Mouse (Mus musculus) lung, embryonic 14.5 days (tissue): ENCODE results near the gene Rab40c. TPM values are rescaled to one million over a fixed set of nuclear protein-coding genes. Genes with fewer than 3 reads are reported as not detected.

ENCODE experiments used
- ATAC-seq: fragments of 200-750 bp; cut with Nextera tagmentation; 2 replicates; pipeline ENCODE4 v1.8.0; 2017; ENCODE audit warnings: mild to moderate bottlenecking, moderate TSS enrichment, moderate library complexity; ENCODE audit not compliant: insufficient read depth
- DNase-seq: peaks from one replicate; pipeline ENCODE4 v3.0.0-alpha.2; 2015
- H3K27ac ChIP-seq: fragments of 300-500 bp; sonication (generic); 2 replicates; pipeline ENCODE4 v1.5.1; 2014; ENCODE audit warnings: low read depth, mild to moderate bottlenecking, moderate library complexity
- H3K27me3 ChIP-seq: fragments of 300-500 bp; sonication (generic); 2 replicates; pipeline ENCODE4 v1.6.1; 2014; ENCODE audit warnings: low read length, control low read depth; ENCODE audit not compliant: insufficient read depth
- H3K36me3 ChIP-seq: fragments of 300-500 bp; sonication (generic); 2 replicates; pipeline ENCODE4 v1.6.1; 2014; ENCODE audit warnings: control low read depth; ENCODE audit not compliant: insufficient read depth
- H3K4me1 ChIP-seq: fragments of 300-500 bp; sonication (generic); 2 replicates; pipeline ENCODE4 v1.6.1; 2014; ENCODE audit warnings: antibody characterized with exemption, control low read depth; ENCODE audit not compliant: insufficient read depth
- H3K4me2 ChIP-seq: fragments of 300-500 bp; sonication (generic); 2 replicates; pipeline ENCODE4 v1.6.1; 2014; ENCODE audit warnings: mild to moderate bottlenecking
- H3K4me3 ChIP-seq: fragments of 300-500 bp; sonication (generic); 2 replicates; pipeline ENCODE4 v1.5.1; 2014; ENCODE audit warnings: low read depth, low read length
- H3K9ac ChIP-seq: fragments of 300-500 bp; sonication (generic); 2 replicates; pipeline ENCODE4 v1.6.1; 2014
- H3K9me3 ChIP-seq: fragments of 300-500 bp; sonication (generic); 2 replicates; pipeline ENCODE4 v1.6.1; 2016; ENCODE audit warnings: low read depth, low read length, control low read depth
- CTCF ChIP-seq: IDR thresholded peaks from 2 replicates; pipeline ENCODE4 v1.5.1; 2016; ENCODE audit warnings: antibody characterized with exemption, low read depth
- WGBS: fragments of 180-500 bp; shearing (Covaris S2); extraction: QIAGEN DNeasy Blood & Tissue Kit; methylation state at CpG from one replicate; pipeline ENCODE4 v1.1.7; 2014; 5-methylcytosine and 5-hydroxymethylcytosine counted together
- polyA plus RNA-seq: library from polyadenylated mRNA; unstranded; fragments of >200 nt; fragmentation: Nextera tagmentation; extraction: Ambion mirVana; gene quantifications from 2 replicates; pipeline ENCODE4 v1.2.1, GENCODE M21; 2014

Gene Rab40c
- polyA plus RNA-seq, 1 experiment from 2014 or later, result 15.4 TPM

DNA sequence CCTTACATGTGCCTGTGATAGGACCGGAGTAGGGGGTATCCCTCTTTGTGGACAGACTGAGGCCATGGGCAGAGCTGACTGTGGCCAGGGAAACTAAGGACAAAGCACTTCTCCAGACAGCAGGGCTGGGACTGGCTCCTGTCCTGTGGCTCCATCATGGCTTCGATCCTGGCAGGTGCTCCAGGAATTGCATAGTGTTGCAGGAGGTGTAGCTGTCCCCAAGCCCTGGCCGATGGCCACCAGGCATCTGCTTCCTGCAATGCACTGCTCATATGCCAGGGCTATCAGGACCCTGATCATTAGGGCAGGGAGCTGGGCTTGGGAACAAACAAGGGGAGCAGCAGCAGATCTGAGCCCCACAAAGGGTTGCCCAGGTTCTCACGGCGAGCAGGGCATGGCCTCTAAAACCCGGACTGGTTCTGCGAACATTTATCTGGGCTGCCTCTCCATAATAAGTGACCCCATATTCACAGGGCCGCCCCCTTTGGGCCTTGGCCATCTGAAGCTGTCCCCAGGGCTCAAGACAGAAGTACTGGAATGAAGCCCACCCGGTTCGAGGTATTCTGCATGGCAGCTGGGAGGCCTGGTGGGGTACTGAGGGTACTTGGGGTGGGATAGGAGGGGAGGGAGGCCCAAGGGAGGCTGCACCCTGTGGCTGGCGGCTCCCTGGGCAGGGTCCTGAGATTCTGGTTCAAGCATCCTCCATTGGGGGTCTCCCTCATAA is 39.4 kb upstream of the Rab40c start:
- no peaks in the 10 kb centered on the region for H3K9me3 ChIP-seq
- no peak overlapping the region for H3K4me3 ChIP-seq
- no peaks in the 10 kb centered on the region for H3K27me3 ChIP-seq
- H3K36me3 ChIP-seq, result peaks cover 52% of the 10 kb centered on the region
- TF ChIP-seq CTCF, result no peak
- WGBS, result 89% methylated on average over 11 of the region's 11 CpGs
- no peak overlapping the region for H3K4me2 ChIP-seq
- no peak for DNase-seq
- no peak overlapping the region for H3K27ac ChIP-seq
- H3K4me1 ChIP-seq, result no peaks in the 10 kb centered on the region
- no peak for ATAC-seq
- no peak overlapping the region for H3K9ac ChIP-seq

- peaks cover 49% of the 10 kb centered on the region for H3K36me3 ChIP-seq
- TF ChIP-seq CTCF, result no peak
- no peak overlapping the region for H3K27ac ChIP-seq
- ATAC-seq, result no peak
- H3K4me2 ChIP-seq, result no peak overlapping the region
- no peaks in the 10 kb centered on the region for H3K9me3 ChIP-seq
- no peaks in the 10 kb centered on the region for H3K4me1 ChIP-seq
- H3K27me3 ChIP-seq, result peaks cover 11% of the 10 kb centered on the region
- no peak overlapping the region for H3K9ac ChIP-seq
- no peak for DNase-seq
- WGBS, result 82% methylated on average over 14 of the region's 14 CpGs
- no peak overlapping the region for H3K4me3 ChIP-seq
Observed at GRCm38 (mm10) chr17:25957586-25958051, 38.1 kb upstream of the Rab40c start.

DNA sequence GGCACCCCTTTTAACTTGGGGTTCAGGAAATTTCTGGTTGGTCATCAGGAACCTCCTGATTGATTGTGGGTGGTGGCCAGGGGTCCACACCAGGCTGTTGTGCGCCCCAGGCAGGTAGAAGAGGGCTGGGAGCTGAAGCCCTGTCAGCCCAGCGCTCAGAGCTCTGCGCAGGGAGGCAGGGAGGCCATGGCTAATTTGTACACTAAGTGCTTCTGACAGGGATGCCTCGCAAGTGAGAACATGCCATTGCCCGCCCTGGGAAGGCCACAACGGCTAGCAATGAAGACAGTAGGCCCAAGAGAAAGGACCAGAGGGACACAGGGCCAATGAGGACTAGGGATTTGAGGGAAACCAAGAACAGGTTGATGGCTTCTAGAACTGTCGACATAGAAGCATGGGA is 37.1 kb upstream of the Rab40c start:
- Histone ChIP-seq H3K4me1 (no peaks in the 10 kb centered on the region), H3K9me3 (no peaks in the 10 kb centered on the region), H3K4me3 (no peak overlapping the region), H3K4me2 (no peak overlapping the region), H3K27ac (no peak overlapping the region), H3K27me3 (peaks cover 21% of the 10 kb centered on the region), H3K36me3 (peaks cover 44% of the 10 kb centered on the region), H3K9ac (no peak overlapping the region)
- DNase-seq, result no peak
- no peak for ATAC-seq
- no peak for TF ChIP-seq CTCF
- whole genome bisulfite sequencing, result 76% methylated on average over 7 of the region's 7 CpGs

- WGBS, result 69% methylated on average over 7 of the region's 7 CpGs
- no peak overlapping the region for H3K9ac ChIP-seq
- H3K9me3 ChIP-seq, result no peaks in the 10 kb centered on the region
- H3K4me3 ChIP-seq, result no peak overlapping the region
- no peak for TF ChIP-seq CTCF
- ATAC-seq (no peak), DNase-seq (no peak)
- H3K4me2 ChIP-seq, result no peak overlapping the region
- H3K4me1 ChIP-seq, result no peaks in the 10 kb centered on the region
- peaks cover 40% of the 10 kb centered on the region for H3K36me3 ChIP-seq
- H3K27ac ChIP-seq, result no peak overlapping the region
- H3K27me3 ChIP-seq, result peaks cover 25% of the 10 kb centered on the region
Observed at GRCm38 (mm10) chr17:25956201-25956600, 36.7 kb upstream of the Rab40c start.

DNA sequence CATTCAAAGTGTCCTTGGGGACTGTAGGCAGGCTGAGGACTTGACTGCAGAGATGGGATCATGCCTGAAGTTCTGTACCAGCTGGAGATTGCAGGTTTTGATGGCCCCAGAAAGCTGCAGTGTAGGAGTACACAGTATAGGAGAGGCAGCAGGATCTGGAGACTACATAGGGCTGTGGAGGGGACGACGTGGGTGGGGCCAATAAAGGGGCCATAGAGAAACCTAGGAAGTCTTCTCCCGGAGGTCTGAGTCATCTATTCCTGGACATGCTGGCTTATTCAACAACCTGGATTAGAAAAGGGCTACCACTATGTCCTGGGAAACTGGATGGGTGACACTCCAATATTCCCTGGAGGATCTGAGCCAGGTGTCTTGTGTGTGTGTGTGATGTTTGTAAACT is 36.2 kb upstream of the Rab40c start:
- Histone ChIP-seq H3K4me1 (no peaks in the 10 kb centered on the region), H3K36me3 (peaks cover 37% of the 10 kb centered on the region), H3K27me3 (peaks cover 29% of the 10 kb centered on the region), H3K4me2 (no peak overlapping the region), H3K9ac (no peak overlapping the region), H3K9me3 (no peaks in the 10 kb centered on the region), H3K27ac (no peak overlapping the region), H3K4me3 (no peak overlapping the region)
- no peak for DNase-seq
- TF ChIP-seq CTCF, result no peak
- no peak for ATAC-seq
- 53% methylated on average over 3 of the region's 3 CpGs for WGBS

DNA sequence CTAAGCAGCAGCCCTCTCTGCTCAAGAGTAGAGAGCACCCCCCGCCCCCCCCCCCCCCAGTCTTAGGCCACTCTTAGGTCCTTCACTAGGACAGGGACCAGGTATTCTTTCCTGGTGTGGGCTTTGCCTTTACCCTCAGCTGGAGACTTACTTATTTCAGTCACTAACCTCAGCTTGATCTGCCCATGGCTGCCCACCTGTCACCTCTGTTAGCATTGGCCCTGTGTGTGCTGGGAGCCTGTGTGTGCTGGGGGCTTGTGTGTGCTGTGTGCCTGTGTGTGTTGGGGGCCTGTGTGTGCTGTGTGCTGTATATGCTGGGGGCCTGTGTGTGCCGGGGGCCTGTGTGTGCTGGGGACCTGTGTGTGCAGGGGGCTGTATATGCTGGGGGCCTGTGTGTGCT is 35.1 kb upstream of the Rab40c start:
- Histone ChIP-seq H3K27ac (no peak overlapping the region), H3K4me1 (no peaks in the 10 kb centered on the region), H3K9me3 (no peaks in the 10 kb centered on the region), H3K9ac (no peak overlapping the region), H3K4me3 (no peak overlapping the region), H3K36me3 (peaks cover 26% of the 10 kb centered on the region), H3K4me2 (no peak overlapping the region), H3K27me3 (peaks cover 40% of the 10 kb centered on the region)
- 67% methylated on average over 2 of the region's 2 CpGs for WGBS
- DNase-seq, result no peak
- no peak for ATAC-seq
- TF ChIP-seq CTCF, result no peak

GRCm38 (mm10) chr17:25953161-25953560 is 33.6 kb upstream of the Rab40c start:
- H3K27ac ChIP-seq, result no peak overlapping the region
- no peak overlapping the region for H3K4me3 ChIP-seq
- DNase-seq (no peak), ATAC-seq (no peak)
- H3K36me3 ChIP-seq, result peaks cover 13% of the 10 kb centered on the region
- WGBS, result 74% methylated on average over 5 of the region's 5 CpGs
- no peak overlapping the region for H3K4me2 ChIP-seq
- H3K27me3 ChIP-seq, result peaks cover 40% of the 10 kb centered on the region
- no peaks in the 10 kb centered on the region for H3K9me3 ChIP-seq
- no peak overlapping the region for H3K9ac ChIP-seq
- no peak for TF ChIP-seq CTCF
- H3K4me1 ChIP-seq, result no peaks in the 10 kb centered on the region
